Comparison of ENCODE assay signal across 14 mouse cellular contexts in genomic region chr17:68103346-68103745, GRCm38 (mm10).
DNase-seq lines count a peak whose midpoint lies in the region; ATAC-seq and TF ChIP-seq lines count a peak whose summit lies in the region.
"Had no signal": no experiment of that assay in that cellular context is flagged by ENCODE, and none has a peak within 500 bp of the region (broad histone marks: within the 10 kb centered on the region; RNA-seq: fewer than 3 reads in every experiment).

No protein-coding gene starts in this region.

- H3K4me3 ChIP-seq in limb, embryonic 14.5 days (replicated peaks; ENCODE audit: low read length), result no peak overlapping the region
- no peak overlapping the region for H3K4me3 ChIP-seq in limb, embryonic 10.5 days
- H3K4me3 ChIP-seq: erythroblast, embryonic 14.5 days; myocyte had no signal

- H3K36me3 ChIP-seq in limb, embryonic 14.5 days (ENCODE audit: control insufficient read depth, insufficient read depth, low read length), result no peaks in the 10 kb centered on the region
- H3K36me3 ChIP-seq in limb, embryonic 10.5 days, result no peaks in the 10 kb centered on the region

- no peak; the same call in 1 of the 2 replicates for ATAC-seq in limb, embryonic 14.5 days (ENCODE audit: low FRiP score, low read depth)
- ATAC-seq in megakaryocyte, adult 5-6 weeks (ENCODE audit: poor library complexity, severe bottlenecking), result no peak
- ATAC-seq: CD4-positive, CD25-positive, alpha-beta regulatory T cell, adult 4 months; Patski had no signal

- WGBS in limb, embryonic 14.5 days, result 75% methylated on average over 6 of the region's 6 CpGs
- WGBS in limb, embryonic 10.5 days, result 88% methylated on average over 6 of the region's 6 CpGs

- no peak overlapping the region for H3K9ac ChIP-seq in limb, embryonic 14.5 days (ENCODE audit: low read depth, low read length, severe bottlenecking)

- no peak for TF ChIP-seq POLR2A in limb, embryonic 14.5 days (IDR thresholded peaks at IDR 0.05; ENCODE audit: borderline replicate concordance, extremely low read depth, insufficient read depth, insufficient read length)

- intact Hi-C loops in heart, postnatal 14 days (cut with DNase I), result no loop called here

- H3K4me2 ChIP-seq in limb, embryonic 14.5 days (replicated peaks; ENCODE audit: low read depth, low read length, severe bottlenecking), result no peak overlapping the region

- H3K27ac ChIP-seq in limb, embryonic 14.5 days (replicated peaks; ENCODE audit: low read depth, low read length), result no peak overlapping the region
- H3K27ac ChIP-seq in limb, embryonic 10.5 days, result no peak overlapping the region

- no peaks in the 10 kb centered on the region for H3K4me1 ChIP-seq in limb, embryonic 14.5 days (ENCODE audit: control insufficient read depth, insufficient read depth, low read length)
- no peaks in the 10 kb centered on the region for H3K4me1 ChIP-seq in limb, embryonic 10.5 days

- H3K9me3 ChIP-seq in limb, embryonic 14.5 days (ENCODE audit: control insufficient read depth, low read length), result no peaks in the 10 kb centered on the region
- H3K9me3 ChIP-seq in limb, embryonic 10.5 days (replicated peaks), result no peaks in the 10 kb centered on the region

- peak; percentile 61 for DNase-seq in limb, embryonic 14.5 days (ENCODE audit: low spot score)
- DNase-seq in limb, embryonic 10.5 days (ENCODE audit: low spot score), result no peak
- peak; percentile 55 to 72 for DNase-seq in heart, postnatal 14 days
- peak; percentile 84 for DNase-seq in kidney, postnatal 10 days
- peak; percentile 8 for DNase-seq in ovary, postnatal 36 days (ENCODE audit: low spot score)
- no peak for DNase-seq in adrenal gland, postnatal 36 days
- DNase-seq in adrenal gland, adult 18-20 months (ENCODE audit: low spot score in 2 of 2), result no peak
- DNase-seq: gastrocnemius, postnatal 25 days; thymus, adult 18-20 months had no signal

- H3K27me3 ChIP-seq in limb, embryonic 14.5 days (ENCODE audit: control insufficient read depth, insufficient read depth, low read length), result no peaks in the 10 kb centered on the region
- H3K27me3 ChIP-seq in limb, embryonic 10.5 days (ENCODE audit: low read depth, poor library complexity, severe bottlenecking), result no peaks in the 10 kb centered on the region

Comparison
In these comparisons a context has a peak if more than half of its experiments do, and no peak if none do; other contexts are left out.
1. DNase-seq: peak in limb, embryonic 14.5 days (single experiment), heart, postnatal 14 days (2 of 2), kidney, postnatal 10 days (single experiment) and ovary, postnatal 36 days (single experiment); none in limb, embryonic 10.5 days (single experiment), adrenal gland, postnatal 36 days (0 of 2) and adrenal gland, adult 18-20 months (0 of 2).